Mouse (Mus musculus) liver (tissue): ENCODE measurements at regions not wholly inside any gene's neighbourhood (a gene's known extent, or its start where the extent isn't known, plus 50 kb on each side); places are given as distances from the start of the nearest gene placed in this dataset.

ENCODE experiments used
- DNase-seq: peaks from one replicate; pipeline ENCODE4 v3.0.0-alpha.2; 2020; ENCODE audit warnings: mixed read lengths

GRCm38 (mm10) chr2:92544364-92545151 lies 54.9 kb upstream of the Chst1 start:
- DNase-seq, result no peak

DNA sequence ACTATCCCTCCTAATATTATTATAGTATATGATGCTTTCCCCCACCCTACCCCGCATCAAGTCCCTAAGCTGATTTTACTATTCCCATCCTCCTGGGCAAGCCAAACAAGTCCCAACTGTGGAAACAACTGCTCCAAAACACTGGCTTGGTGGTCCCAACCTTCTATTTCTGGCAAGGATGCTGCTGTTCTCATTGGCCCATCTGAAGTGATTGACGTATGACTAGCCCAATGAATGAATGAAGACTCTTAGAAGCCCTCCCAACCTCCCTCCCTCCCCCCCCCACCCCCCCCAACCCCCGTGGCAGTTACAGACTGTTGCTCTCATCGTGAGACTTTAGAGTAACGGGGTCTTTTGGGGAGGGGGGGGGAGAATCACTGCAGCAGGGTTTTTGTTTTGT lies 58.7 kb upstream of the Chst1 start:
- no peak for DNase-seq

- DNase-seq, result no peak
These were observed 67.5 kb upstream of the Chst1 start for GRCm38 (mm10) chr2:92531996-92532395.

DNA sequence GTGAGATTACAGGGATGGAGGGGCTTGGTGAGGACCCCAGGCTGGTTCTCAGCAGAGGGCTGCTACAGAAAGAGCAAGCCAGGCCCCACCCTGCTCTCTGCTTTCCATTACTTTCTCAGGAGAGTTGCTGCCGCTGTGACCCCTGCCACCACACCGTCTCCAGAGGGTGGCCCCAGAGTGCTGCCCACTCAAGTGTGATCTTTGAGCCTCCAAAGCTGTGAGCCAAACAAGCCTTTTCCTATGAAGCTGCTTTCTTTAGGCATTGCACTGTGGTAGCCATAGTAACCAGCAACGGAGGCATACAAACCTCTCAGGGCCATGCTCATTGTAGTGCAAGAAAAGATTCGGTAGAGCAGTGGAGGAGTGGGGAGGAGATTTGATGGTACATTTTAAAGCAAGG lies 68.8 kb upstream of the Chst1 start:
- no peak for DNase-seq

DNA sequence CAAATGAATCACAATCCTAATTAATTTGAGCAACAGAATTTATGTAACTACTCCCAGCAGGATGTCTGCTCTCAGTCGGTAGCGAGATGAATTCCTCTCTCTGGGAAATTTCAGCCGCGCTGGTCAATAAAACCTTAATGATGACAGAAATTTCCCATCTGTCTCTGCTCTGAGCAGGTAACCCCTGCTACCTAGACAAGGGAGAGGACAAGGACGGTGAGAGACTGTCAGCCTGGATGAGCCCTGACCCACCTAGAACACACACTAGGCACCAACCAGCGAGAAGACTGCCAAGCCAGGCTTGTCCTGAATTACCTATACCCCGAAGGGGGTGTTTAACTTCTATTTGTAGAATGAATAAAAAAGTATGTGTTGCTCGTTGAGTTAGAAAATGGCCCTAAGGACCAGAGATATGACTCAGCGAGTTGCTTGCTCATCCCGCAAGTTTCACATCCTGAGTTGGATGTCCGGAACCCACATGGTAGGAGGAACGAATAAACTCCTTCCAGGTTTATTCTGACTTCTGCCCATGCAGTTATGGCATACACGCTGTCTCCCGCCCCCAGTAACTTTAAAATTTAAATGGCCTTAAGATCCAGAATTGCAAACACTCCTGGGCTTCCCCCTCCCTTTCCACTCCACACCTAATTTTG lies 69.5 kb upstream of the Slc35c1 start:
- no peak for DNase-seq

- DNase-seq, result peak; percentile 70
These were observed 68.8 kb upstream of the Slc35c1 start for GRCm38 (mm10) chr2:92529071-92529641.

DNA sequence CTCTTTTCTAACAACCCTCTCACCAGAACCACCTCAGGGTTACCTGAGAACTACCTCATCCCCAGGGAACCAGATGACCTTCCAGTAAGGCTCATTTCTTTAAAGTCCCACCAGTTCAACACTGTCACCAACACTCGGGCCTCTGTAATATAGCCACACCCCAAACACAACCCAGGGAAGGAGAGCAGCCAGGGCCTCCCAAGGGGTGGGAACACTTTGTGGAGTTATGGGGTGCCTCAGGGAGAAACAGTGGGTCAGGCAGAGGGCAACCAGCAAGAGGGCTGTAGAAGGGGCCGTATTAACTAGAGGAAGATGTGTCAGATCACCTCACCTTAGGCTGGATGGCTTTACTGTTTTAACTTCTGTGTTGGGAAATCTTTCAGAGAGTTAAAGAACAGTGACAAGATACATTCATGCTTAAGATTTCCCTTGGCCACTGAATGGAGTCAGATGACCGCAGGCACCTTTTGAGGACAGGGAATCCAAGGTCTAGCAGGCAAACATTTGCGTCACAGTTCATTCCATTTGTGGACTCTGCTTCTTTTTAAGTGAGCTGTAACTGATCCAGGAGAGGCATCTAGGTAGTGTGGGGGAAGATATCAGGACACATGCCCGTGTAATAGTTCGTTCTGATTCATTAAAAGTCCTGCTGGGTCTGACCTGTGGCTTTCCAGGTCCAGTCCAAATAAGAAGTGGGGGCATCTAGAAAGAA lies 67.9 kb upstream of the Slc35c1 start:
- no peak for DNase-seq

DNA sequence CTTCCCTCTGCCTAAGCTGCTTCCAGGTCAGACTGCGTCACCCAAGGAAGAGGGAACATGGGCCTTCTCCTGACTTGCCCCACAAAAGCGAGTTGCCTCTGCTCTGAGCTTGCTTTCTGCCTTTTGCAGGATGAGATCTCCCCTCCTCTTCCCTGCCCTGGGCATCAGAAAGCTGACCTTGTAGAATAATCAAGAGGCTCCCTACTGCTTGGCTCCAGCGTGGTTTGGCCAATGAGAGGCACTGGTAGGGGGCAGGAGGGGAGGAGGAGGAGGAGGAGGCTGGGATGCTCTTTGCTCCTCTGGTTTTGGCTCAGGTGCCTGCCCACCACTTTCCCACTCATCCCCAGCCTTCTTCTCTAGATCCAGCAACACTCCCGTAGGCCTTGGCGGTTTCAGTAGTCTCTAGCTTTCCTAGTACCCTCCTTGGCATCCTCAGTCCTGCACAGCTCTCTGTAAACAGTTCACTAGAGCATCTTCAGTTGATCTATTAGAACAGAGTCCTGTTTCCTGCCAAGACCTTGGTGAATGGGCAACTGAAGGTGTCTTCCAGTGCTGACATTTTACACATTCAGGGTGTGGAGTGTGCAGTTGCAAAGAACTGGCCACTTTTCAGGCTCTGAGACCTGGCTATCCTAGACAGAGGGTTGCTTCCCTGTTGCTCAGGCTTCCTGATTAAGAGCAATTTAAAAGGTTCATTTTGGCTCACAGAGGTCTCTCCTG lies 66.5 kb upstream of the Slc35c1 start:
- no peak for DNase-seq

DNA sequence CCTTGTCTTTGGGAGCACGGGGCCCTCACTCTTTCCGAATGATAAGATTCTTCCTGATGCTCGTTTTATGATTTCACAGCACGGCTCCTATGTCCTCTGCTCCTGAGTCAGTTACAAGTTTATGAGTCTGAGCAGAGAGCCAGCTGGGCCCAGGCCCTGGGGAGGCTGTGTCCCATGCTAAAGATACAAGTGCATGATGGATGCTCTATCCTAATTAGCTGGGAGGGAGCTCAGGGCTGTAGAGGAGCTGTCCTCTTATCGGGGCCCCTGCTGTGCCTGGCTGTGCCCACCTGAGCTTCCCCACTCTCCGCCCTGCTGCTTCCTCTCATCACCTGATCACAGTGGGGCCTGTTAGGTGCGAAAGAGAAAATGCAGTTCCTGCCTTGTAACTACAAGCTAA lies 65.3 kb upstream of the Slc35c1 start:
- no peak for DNase-seq

DNA sequence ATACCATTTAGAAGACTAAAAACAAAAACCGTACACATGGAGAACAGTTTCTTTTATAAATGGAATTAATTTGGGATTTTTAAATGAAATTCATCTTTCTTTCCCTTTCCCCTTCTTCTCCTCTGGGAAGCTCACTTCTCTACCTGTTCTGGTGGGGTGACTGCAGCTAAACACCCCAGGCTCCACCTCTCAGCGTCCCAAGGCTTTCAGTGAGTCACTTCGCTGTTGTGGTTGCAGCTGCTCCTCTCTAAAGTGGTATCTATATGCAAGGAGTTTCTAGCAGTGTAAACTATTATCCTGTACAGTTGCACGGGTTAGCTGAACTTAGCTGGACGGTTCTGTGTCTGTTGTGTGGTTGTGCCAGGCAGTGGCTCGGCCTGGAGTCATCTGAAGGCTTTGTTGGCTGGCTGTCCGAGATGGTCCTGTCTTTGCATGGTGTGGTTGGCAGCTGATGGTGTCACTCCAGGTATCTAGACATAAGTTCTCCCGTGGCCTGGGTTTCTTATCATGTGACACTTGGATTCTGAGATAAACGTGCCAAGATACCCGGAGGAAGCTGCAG lies 64.8 kb upstream of the Slc35c1 start:
- no peak for DNase-seq

- DNase-seq, result no peak
These were observed 64.1 kb upstream of the Slc35c1 start for GRCm38 (mm10) chr2:92524346-92524905.

GRCm38 (mm10) chr2:92523321-92523895 lies 63.1 kb upstream of the Slc35c1 start:
- no peak for DNase-seq

- DNase-seq, result no peak
These were observed 61.2 kb upstream of the Slc35c1 start for GRCm38 (mm10) chr2:92521527-92521926.

DNA sequence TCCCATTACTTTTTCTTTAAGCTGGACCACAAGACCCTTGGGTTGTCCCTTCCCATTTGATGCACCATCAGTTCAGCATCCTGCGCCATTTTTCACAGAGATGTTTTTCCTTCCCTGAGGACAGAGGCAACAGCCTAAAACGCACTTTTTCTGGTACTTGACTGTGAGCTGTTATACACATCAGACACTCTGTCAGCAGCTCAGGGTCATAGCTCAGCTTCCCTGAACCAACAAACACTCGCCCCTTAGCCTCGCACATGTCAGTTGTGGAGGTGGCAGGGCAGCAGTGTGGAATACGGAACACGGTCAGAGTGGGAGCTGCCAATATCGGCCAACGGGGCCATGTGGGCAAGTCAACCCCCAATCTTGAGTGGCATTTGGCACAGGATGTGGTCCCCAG lies 59.1 kb upstream of the Slc35c1 start:
- DNase-seq, result no peak

GRCm38 (mm10) chr2:92518891-92519290 lies 58.6 kb upstream of the Slc35c1 start:
- no peak for DNase-seq

GRCm38 (mm10) chr2:92514961-92515360 lies 54.6 kb upstream of the Slc35c1 start:
- no peak for DNase-seq

DNA sequence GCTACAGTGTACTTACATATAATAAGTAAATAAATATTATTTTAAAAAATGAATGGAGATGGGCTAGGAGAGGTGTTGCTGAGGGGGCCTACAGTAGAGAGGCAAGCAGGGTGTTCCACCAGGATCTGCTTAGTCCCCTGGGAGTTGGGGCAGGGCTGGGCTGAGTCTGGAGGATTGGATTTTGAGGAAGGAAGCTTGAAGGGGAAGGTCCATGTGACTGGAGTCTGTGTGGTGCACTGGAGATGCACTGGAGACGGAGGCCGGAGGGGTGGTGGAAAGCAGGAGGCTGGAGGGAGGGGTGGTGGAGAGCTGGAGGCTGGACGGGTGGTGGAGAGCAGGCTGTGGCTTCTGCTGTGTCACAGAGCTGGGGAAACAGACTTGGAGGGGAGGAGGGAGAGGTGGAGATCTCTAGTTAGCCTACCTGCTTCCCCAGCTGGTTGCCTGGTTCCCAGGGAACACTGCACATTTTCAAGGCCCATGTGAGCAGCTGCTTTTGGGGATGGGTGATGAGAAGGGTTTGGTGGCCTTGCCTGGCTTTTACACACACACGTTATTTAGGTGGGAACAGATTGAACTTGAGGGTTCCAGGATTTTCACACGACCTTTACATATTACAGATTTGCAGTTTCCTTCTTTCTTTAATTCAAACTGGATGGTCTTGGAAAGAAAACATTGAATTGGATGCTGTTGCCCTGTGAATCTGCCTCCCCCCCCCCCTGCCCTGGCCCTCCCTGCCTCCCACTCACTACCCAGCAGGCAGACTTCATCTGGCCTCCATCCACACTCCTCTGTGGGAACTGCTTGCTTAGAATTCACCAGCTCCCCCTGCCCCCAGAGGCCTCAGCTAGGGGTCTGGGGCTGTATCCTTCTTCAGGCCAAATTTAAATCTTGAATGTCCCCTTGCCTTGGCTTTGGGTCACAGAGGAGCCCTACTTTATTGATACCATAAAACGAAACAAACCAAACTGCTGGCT lies 51.7 kb upstream of the Slc35c1 start:
- no peak for DNase-seq
